Mouse (Mus musculus): Measurements from ENCODE around the gene Vstm2l.

GRCm38 (mm10) chr2:157867126-157867525 is 47.3 kb upstream of the Vstm2l start:
- TF ChIP-seq CTCF (conservative IDR thresholded peaks at IDR 0.05; ENCODE audit: insufficient read depth, insufficient read length, low read depth, low read length), result no peak
- TF ChIP-seq POLR2A (IDR thresholded peaks at IDR 0.05; ENCODE audit: low read depth, low read length), result no peak
